Mouse (Mus musculus): ENCODE results near the gene Gm13539. TPM values are rescaled to one million over a fixed set of nuclear protein-coding genes. Genes with fewer than 3 reads are reported as not detected.
"Not testable (repeated sequence)": the region's sequence is repeated elsewhere in the genome, so short reads cannot be mapped to it uniquely, and the experiment has no call there.

Gene Gm13539
- not detected for polyA plus RNA-seq (2017; shearing (Covaris generic))

DNA sequence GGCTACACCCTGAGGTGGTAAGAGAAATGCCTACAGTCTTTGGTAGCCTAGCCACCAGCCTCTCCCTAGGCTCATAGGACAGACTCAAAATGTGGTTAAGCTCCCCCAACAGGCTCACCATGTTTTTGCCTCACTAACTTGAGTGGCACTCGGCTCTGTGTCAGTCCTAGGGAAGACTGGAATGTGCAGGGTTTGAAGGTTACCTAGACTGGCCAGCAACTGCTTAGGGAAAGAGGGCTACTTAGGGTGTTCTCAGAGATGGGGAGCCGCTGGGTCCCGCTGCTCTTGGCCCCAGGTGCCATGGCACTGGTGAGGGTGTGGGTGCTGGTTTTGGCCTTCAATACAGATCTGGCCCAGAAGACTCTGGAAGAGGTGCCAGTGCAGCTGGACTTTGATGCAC is at the start of gene Gm13539:
Gene Gm13539, plus strand, starts transcription at position 301 of the 400 bp plus-strand sequence.
- no peak for ATAC-seq

DNA sequence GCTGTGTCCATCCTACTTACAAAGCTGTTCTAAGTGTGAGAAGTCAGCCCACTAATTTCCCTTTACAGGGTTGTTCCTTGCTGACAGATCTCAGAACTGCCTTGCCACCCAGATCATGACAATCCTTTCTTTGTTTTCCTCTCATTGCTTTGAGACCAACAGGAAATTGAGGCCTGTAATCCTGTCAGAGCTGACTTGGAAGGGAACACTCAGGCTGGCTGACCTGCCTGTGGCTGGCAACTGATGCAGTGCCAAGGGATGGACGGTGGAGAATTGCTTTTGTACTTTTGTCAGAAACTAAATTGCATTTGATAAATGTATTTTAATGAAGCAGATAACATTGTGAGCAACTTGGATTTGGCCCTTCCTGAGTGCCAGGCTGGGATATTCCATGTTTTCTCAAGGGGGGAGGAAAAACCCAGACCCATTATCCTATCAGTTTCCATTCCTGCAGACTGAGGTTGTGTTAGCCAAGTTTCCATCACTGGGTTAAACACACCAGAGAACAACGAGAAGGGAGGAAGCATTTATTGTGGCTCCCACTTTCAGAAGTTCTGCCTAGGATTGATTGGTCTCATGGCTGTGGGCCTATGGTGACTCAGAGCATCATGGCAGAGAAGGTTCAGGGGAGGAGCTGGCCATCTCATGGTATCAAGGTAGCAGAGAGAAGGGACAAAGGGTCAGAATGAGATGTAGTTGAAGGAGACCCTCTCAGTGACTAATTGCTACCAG is 48.7 kb upstream of the Gm13539 start:
- ATAC-seq = no peak

DNA sequence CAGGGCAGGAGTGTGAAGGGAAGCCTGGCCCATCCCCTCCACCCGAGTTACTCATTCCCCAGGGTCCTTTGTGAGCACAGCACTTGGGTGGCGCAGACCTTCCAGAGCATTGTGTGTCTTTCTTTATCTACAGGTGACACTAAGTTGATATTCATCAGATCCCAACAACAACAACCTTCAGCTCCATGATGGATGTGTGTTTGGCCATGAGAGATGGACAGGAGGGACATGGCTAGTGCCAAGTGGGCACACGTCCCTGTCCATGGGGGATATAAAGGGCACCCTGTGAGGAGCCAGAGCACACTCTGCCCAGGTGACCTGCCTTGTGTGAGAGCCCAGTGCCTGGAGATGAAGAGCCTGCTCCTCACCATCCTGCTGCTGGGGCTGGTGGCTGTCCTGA is 45.3 kb upstream of the Gm13539 start, which contains the start of gene Obp2b:
Gene Obp2b, plus strand, starts transcription at position 301 of the 400 bp plus-strand sequence.
- not testable (repeated sequence) for ATAC-seq

DNA sequence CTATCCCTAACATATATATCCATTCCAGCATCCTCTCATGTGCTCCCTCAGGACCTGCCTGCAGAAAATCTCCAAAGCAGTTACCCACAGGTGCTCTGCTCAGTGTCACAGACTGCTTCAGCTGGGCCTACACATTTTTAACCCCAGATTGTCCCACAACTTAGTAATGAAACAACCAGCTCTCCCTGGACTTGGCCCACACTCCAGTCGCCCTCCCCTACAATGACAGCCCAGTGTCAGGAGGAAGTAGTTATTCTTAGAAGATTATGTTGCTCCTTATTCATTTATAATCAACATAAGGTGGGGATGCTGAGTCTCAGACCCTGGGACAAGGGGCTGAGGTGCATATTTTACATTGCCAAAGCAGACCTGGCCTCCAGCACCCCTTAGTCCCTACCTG is 40.4 kb upstream of the Gm13539 start:
- ATAC-seq = no peak

DNA sequence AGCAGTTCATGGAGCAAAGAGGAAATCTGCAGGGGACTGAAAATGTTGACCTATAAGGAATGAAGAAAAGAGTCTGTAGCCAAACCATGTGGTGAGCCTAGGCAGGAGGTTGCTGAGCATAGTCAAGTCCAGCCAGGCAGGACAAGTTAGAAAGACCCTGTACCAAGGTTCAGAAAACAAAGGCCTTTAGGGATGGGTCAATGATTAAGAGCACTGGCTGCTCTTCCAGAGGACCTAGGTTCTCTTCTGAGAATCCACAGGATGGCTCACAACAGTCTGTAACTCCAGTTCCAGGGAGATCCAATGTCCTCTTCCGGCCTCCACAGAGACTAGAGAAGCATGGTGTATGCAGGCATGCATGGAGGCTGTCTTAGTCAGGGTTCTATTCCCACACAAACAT is 27.9 kb upstream of the Gm13539 start:
- no peak for ATAC-seq

DNA sequence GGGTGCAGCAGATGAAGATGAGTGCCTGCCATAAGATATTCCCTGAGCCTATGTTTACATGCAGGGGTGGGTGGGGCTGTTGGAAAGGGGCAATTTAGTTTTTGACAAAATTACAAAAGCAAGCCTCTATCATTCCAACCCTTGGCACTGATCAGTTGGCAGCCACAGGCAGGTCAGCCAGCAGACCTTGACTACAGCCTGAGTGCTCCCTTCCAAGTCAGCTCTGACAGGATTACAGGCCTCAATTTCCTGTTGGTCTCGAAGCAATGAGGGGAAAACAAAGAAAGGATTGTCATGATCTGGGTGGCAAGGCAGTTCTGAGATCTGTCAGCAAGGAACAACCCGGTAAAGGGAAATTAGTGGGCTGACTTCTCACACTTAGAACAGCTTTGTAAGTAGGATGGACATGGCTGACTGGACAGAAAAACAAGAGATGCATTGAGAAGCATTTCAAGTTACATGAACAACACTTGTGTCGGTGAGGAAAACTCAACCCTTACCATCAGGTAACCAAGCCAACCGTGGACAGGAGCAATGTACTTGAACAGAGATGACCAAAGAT is 23.9 kb upstream of the Gm13539 start:
- no peak for ATAC-seq

DNA sequence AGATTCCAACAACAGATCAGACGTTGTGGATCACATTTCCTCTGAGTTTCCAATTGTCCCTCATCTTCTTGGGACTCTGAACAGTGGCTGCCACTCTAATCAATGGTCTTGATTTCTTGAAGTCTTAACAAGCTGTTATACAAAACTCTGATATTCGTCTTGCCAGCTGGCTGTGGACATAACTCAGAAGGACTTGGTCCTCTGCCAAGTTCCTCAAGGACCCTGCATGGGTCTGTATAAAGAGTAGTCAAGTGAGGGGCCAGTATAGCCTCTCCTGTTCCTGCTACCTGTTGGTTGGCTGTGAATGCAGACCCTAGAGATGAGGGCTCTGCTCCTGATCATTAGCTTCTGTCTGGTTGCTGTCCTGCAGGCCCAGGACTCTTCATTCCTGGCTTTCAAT is 16.8 kb upstream of the Gm13539 start, which contains the start of gene Lcn3:
Gene Lcn3, plus strand, starts transcription at position 301 of the 400 bp plus-strand sequence.
- no peak for ATAC-seq

DNA sequence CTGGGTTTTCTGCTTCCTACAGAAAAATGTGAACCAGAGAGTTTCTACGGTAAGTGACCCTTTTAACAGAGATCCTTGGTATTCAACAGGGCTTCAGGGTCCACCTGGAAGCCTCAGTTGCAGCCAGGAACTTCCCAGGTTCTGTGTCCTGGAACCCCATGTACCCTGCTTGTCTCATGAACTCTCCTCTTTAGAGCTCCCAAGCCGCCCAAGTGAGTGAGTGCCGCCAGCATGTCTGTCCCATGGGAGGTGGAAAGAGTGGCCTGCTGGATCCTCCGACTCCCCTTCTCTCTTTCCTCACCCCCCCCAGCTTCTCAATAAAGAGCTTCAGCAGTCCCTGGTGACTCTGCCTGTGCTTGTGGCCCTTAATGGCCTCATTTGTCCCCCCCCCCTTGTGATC is 14.3 kb upstream of the Gm13539 start:
- no peak for ATAC-seq

DNA sequence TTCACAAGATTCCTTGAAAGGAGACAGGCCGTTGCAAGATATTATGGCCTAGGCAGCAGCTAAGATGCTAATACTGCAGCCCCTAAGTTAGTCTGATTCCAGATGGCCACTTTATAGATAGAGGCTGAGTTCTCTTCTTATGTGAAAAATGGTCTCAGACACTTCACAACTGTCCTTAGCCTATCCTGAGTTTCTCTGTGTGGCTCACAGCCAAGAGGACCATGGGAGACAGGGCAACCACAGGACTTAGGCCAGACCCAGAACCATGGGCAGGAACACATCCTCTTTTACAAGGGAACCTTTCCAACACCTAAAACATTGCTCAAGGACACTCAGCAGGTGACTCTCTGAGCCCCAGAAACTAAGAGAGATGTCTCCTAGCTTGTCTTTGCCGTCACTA is 8.6 kb upstream of the Gm13539 start:
- no peak for ATAC-seq

DNA sequence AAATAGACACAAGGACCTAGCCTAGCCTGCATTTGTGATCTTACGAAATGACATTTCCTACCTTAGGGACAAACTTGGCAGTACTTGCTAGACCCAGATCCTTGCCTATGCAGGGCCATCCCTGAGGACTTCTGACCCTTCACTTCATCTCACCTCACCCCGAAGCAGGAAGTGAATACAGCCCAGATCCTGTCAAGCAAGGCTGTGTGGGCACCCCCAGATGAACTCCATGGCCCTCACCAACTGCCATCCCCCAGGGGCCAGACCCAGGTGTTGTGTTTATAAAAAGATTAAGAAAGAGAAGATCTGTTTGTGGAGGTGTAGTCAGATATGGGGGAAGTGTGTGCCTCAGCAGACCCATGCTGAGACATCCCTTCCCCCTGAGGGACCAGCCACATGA is 7.4 kb upstream of the Gm13539 start:
- no peak for ATAC-seq

DNA sequence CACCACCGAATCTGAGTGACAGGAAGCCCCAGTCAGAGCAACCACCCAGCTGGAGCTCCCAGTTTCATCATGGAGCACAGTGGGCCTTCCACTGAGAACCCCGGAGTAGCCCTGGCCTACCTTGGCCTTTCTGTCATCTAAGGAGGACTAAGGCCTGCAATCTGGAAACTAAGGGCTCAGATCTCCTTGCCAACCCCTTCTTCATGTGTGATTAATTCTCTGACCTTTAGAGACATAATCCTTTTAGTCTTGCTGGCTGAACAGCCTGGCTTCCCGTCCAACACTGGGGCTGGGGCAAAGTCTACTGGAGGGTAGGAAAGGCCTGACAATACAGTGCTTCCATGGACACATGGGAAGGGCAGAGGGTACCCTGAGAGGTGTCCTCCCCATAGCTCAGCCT is 6.1 kb upstream of the Gm13539 start:
- no peak for ATAC-seq

DNA sequence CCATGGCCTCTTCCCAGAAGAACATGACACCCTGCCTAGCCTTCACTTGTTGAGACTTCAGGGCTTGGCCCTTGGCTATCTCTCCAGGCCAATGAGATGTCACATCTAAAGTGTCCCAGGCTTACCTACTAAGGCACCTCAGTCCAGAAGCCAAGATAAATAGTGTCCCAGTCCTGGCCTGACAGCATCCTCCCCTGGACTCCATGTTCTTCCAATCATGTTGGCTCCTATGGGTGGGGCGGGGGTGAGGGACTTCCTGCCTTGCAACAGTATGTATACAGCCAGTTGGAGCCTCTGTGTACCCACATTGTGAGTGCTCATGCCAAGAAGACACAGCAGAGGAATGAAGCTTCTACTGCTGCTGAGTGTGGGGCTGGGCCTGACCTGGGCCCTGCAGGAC is 5.3 kb upstream of the Gm13539 start, which contains the start of gene Lcn11:
Gene Lcn11, plus strand, starts transcription at position 301 of the 400 bp plus-strand sequence.
- no peak for ATAC-seq

DNA sequence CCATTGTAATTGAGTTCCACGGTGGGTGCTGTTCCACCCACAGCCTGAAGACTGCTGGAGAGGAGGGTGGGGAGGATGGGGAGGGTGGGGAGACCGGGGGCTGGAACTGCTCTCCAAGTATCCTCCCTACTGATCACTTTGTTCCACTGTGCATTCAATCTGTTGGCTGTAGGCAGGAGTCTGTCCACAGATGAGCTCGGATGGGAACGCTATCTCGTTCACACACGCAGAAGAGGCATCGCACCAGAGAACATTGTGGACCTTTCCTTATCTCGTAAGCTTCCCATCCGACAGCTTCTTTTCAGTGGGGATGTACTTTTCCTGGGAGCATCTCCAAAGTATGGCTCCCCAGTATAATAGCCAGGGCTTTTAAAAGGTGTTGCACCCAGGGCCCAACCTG is 3.0 kb upstream of the Gm13539 start:
- ATAC-seq = no peak

DNA sequence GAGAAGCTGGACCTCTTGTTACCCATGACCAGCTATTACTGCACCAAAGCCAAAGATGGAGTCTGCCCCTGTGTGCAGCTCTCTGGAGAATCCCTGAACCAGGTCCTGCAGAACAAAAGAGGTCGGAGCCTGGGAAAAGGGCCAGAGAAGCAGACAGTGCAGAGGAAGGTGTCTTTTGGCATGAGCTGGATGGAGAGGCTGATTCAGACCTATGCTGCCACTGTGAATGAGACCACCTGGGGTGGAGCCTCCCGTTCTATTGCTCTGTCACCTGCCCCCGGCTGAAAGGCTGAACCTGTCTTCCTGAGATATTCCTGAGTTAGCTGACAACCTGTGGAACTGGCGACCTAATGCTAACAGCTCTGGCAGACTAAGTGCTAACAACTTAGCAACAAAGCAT is 1.1 kb upstream of the Gm13539 start:
- ATAC-seq = no peak

DNA sequence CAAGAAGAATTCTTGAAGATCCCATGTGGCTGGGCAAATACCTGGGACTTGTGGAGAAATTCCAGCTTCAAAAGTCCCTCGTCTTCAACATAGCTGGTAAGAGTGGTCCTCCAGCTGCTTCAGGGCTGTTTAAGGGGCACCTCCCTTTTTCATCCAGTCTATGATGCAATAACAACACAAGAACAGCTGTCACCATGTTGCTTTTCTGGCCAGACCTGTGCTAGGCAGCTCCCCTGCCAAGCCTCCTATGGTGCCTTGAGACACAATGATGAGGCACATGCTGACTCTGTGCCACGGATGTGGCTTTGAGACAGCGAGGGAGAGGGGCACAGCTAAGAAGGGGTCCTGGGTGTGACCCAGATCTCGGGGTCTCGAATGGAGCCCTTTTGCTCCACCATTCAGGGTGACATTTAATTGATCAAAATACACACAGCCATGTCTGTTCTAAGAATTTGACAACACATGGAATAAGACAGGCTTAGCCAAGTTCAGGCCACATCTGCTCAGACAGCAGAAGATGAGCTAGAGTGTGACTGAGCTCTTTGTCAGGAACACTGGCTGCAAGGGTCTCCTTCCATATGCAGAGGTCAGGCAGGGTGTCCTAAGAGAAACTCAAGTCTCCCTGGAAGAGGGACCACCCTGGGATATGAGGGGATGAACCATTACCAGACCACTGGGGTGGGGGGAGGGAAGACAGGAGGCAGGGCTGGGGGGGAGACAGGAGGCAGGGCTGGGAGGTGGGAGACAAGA is 3.7 kb downstream of the Gm13539 start:
- no peak for ATAC-seq

DNA sequence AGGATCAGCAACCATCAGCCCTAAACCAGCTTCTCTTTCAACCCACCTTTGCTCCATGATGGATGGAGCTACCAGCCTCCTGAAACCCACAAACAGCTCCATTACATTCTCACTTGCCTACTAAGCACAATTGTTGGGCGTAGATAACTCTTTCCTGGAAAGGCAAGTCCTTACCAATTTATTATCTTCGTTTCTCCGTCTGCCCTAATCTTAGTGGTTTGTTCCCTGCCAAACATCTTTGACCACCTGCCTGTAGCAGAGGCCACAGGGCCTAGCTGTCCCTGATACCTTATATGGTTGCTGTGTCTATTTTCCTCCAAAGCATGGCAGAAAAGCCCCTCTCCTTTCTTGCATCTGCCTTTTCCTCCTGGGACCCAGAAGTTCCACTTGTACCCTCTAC is 7.0 kb downstream of the Gm13539 start:
- ATAC-seq = no peak

DNA sequence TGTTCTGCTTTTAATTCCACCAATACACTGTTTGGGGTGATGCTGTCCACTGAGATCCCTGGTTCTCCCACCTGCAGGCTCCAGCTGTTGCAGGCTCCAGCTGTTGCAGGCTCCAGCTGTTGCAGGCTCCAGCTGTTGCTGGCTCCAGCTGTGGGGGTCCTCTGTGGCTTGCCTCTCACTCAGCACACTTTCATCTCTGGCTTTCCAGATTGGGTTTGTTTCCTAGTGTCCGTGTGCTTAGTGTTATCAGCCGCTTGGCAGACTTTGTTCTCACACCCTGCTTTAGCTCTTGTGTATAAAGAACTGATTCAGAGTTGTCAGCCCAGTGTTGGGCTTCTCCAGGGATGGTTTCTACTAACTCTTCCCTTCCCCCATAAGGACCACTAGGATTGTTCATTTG is 15.6 kb downstream of the Gm13539 start:
- ATAC-seq = no peak

DNA sequence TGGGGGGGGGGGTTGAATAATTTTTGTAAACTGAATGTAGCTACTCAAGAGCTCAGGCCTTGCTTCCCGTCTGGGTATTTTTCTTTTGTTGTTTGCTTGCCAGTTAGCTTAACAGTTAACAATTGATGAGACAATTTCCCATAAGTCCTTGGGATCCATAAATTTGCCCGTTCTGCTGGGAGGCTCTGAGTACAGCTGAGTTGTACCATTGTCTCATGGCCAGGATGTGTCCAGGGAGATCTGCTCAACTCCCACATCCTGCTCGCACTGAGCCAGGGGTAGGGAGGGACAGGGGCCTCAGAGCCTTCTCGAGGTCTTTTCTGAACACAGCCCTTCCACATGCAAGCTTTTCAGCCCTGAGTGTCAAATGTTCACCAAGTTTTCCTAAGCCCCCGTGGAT is 16.0 kb downstream of the Gm13539 start:
- no peak for ATAC-seq

DNA sequence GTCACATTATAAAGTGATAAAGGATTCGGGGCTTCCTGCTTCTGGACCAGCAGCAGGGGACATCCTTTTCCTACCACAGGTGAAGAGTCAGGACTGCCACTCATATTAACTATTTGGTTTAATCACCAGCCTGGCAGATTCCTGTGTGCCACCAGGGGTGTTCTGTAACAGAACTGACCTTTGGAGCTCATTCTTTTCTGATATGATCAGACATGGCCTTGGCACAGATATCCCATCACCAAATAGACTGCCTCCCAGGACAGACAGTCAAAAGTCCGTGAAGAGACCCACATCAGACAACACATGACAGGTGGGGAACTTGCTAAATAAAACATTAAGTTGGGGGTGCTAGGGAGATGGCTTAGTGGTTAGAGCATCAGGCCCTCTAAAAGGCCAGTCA is 29.7 kb downstream of the Gm13539 start:
- no peak for ATAC-seq

DNA sequence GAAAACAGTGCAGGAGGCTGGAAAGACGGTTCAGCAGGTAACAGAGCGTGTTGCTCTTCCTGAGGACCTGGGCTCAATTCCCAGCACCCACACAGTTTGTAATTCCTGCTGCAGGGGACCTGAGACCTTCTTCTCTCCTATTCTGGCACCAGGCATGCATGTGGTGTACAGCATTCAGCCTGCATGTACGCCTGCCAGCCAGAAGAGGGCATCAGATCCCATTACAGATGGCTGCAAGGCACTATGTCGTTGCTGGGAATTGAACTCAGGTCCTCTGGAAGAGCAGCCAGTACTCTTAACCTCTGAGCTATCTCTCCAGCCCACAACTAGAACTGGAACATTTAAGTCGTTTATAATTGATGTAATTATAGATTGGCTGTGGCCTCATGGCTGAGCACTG is 31.3 kb downstream of the Gm13539 start:
- no peak for ATAC-seq

DNA sequence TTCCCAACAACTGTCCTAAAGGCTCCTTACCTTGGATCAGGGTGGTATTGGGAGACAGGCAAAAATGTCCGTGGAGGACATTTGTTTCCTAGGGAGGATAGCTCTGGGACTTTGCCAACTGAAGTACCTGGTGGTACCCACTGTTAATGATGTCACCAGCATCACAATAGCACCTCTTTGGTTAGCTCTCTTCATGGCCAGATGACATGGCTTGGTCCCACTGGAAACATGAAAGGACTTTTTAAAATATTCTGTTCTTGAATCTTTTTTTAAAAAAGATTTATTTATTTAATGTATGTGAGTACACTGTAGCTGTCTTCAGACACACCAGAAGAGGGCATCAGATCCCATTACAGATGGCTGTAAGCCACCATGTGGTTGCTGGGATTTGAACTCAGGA is 33.7 kb downstream of the Gm13539 start, which contains the start of gene Glt6d1:
Gene Glt6d1, minus strand, starts transcription at position 101 of the 400 bp plus-strand sequence.
- ATAC-seq = not testable (repeated sequence)

DNA sequence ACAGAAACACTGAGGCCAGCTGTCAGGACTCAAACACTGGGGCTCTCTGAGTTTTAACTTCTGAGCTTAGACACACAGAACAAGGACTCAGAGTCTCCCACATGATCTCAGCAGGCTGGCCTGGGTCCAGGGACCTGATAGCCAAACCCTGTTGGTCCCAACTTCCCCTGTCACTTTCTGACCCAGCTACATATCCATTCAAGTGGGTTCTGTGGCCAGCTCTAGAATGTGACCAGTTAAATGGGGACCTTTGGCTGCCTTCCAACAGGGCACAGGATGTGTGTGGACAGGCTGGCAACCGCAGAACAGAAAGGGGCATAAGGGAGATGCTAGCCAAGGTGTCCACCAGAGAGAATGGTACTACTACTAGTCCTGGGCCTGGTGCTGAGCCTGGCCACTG is 40.7 kb downstream of the Gm13539 start, which contains the start of gene Lcn9:
Gene Lcn9, plus strand, starts transcription at position 348 of the 400 bp plus-strand sequence.
- ATAC-seq = no peak

DNA sequence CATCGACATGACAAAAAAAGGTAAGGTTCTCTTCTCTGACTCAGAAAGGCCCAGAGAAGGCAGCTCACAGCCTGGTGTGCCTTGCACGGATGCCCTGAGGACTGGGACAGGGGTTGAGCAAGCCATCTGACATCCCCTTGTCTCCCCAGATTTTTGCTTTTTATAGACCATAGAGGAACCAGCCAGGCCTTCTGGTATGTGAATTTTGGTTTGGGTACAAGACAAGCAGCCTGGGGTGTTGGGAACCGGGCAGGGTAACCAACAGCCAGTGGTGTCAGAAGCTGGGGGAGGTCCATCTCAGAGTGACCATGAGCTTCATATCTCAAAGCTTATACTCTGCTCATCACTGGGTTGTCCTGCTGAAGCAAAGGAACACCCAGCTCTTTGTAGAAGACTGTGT is 42.7 kb downstream of the Gm13539 start:
- no peak for ATAC-seq
